Mouse (Mus musculus) brown adipose tissue, adult 24 weeks (tissue): Measurements from ENCODE around the gene Sec14l5. TPM values are rescaled to one million over a fixed set of nuclear protein-coding genes. Genes with fewer than 3 reads are reported as not detected.

Source experiments
- H3K27ac ChIP-seq: fragments of 200-500 bp; replicated peaks from 2 replicates; pipeline ENCODE4 v1.5.1; 2012; ENCODE audit warnings: low read depth, mild to moderate bottlenecking, low read length
- H3K4me1 ChIP-seq: fragments of 200-500 bp; 2 replicates; pipeline ENCODE4 v1.6.1; 2012; ENCODE audit warnings: low read length, mixed read lengths; ENCODE audit not compliant: control insufficient read depth, insufficient read depth, insufficient read length
- H3K4me3 ChIP-seq: fragments of 200-500 bp; 2 replicates; pipeline ENCODE4 v1.5.1; 2012; ENCODE audit warnings: low read depth, mild to moderate bottlenecking, low read length, moderate library complexity; ENCODE audit not compliant: insufficient read depth
- polyA plus RNA-seq: library from polyadenylated mRNA; stranded (reverse); fragments of >200 nt; gene quantifications from 2 replicates; pipeline ENCODE4 v1.2.4, GENCODE M21; 2012; ENCODE audit not compliant: missing spikeins, insufficient read depth, insufficient read length

Sec14l5 gene
- polyA plus RNA-seq, result 0.38 TPM in 1 of 2 replicates, not detected in the other

- peak within 1 kb of the TSS; percentile 24 for H3K4me3 ChIP-seq
- no peaks in the 10 kb centered on the region for H3K4me1 ChIP-seq
- H3K27ac ChIP-seq, result no peak within 1 kb of the TSS
Observed at GRCm38 (mm10) chr16:5147037-5147385, at the start of gene Sec14l5. Sec14l5 (plus strand) TSS chr16:5147109.

DNA sequence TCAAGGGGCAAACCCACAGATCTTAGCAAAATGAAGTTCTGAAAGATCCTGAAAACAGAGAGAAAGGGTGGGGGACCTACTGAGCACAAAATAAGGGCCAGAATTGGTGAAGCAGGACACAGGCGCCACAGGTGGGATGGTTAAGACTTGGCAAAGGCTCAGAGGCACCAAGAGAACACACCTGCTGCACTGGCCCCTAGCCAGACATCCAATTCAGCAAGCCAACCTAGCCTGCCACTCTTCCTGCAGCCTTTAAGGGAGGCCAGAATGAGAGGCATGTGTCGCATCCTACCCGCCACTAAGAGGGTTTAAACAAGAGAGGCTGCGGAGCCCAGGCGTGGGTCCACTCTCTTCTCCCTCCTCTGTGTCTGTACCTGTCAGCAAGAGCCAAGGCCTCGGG, 45.9 kb upstream of the Sec14l5 start:
- no peak overlapping the region for H3K4me3 ChIP-seq
- no peaks in the 10 kb centered on the region for H3K4me1 ChIP-seq

GRCm38 (mm10) chr16:5109877-5110276, 37.0 kb upstream of the Sec14l5 start:
- Histone ChIP-seq H3K4me3 (no peak overlapping the region), H3K4me1 (no peaks in the 10 kb centered on the region), H3K27ac (no peak overlapping the region)

More for the DNA sequence above, 45.9 kb upstream of the Sec14l5 start:
- no peak overlapping the region for H3K27ac ChIP-seq

GRCm38 (mm10) chr16:5111021-5111420, 35.9 kb upstream of the Sec14l5 start:
- no peak overlapping the region for H3K27ac ChIP-seq
- H3K4me3 ChIP-seq, result no peak overlapping the region
- H3K4me1 ChIP-seq, result no peaks in the 10 kb centered on the region

GRCm38 (mm10) chr16:5113002-5113550, 33.8 kb upstream of the Sec14l5 start:
- H3K4me3 ChIP-seq, result no peak overlapping the region
- H3K4me1 ChIP-seq, result no peaks in the 10 kb centered on the region
- H3K27ac ChIP-seq, result no peak overlapping the region

GRCm38 (mm10) chr16:5113582-5113981, 33.3 kb upstream of the Sec14l5 start:
- Histone ChIP-seq H3K4me3 (no peak overlapping the region), H3K27ac (no peak overlapping the region), H3K4me1 (no peaks in the 10 kb centered on the region)

GRCm38 (mm10) chr16:5119385-5119784, 27.5 kb upstream of the Sec14l5 start:
- Histone ChIP-seq H3K4me1 (no peaks in the 10 kb centered on the region), H3K27ac (no peak overlapping the region), H3K4me3 (no peak overlapping the region)

- H3K4me1 ChIP-seq, result no peaks in the 10 kb centered on the region
- no peak overlapping the region for H3K27ac ChIP-seq
- no peak overlapping the region for H3K4me3 ChIP-seq
Observed at GRCm38 (mm10) chr16:5119845-5120244, 27.1 kb upstream of the Sec14l5 start.

DNA sequence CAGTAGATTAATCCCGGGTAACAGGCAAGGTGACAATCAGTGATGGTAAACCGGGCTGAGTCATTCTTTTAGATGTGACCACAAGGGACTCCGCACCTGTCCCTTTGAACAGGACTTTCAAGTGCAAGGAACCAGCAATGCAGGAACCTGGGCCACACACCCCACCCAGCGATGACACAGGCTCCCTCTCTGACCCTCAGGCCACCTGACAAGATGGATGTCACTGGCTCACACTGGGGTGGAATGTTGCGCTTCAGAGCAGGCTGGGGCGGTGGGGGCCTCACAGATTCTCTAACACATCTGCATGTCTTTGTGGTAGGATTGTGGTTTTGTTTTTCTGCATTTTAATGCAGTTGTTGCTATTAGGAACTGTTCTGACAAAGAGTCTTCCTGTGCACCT, 23.4 kb upstream of the Sec14l5 start:
- no peaks in the 10 kb centered on the region for H3K4me1 ChIP-seq
- H3K27ac ChIP-seq, result no peak overlapping the region
- no peak overlapping the region for H3K4me3 ChIP-seq

DNA sequence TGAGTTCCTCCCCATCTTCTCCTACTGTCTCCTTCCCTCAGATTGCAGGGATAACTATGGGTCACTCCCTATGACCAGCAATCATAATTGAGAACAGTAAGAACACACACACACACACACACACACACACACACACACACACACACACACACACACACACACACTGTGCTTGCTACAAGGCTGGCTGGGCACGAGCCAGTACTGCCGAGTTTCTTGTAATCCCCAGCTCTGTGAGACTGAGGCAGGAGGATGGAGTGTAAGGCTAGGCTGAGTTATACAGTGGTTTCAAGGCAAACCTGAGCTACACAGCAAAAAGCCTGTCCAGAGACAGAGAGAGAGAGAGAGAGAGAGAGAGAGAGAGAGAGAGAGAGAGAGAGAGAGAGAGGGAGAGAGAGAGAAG, 16.7 kb upstream of the Sec14l5 start:
- H3K4me3 ChIP-seq, result no peak overlapping the region
- no peak overlapping the region for H3K27ac ChIP-seq
- no peaks in the 10 kb centered on the region; the same call in 1 of the 2 replicates for H3K4me1 ChIP-seq

DNA sequence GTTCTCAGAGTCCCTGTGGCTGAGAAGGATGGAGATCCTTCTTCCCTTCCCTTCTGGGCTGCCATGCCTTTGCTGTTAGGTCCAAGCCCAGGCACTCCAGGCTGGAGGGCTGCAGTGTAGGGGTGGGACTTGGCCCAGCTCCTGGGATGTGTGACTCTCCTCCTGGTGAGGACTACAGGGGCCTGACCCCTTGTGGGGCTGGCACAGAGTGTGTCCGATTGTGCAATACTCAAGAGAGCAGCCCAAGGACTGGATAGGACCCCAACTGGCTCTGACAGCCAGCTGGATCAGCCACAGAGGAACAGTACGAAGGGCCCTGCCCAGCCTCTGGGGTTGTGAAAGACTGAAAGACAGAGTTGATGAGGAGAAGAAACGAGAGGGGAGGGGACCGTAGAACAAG, 16.1 kb upstream of the Sec14l5 start:
- H3K4me3 ChIP-seq, result no peak overlapping the region
- no peak overlapping the region for H3K27ac ChIP-seq
- no peaks in the 10 kb centered on the region; the same call in 1 of the 2 replicates for H3K4me1 ChIP-seq

- Histone ChIP-seq H3K4me1 (no peaks in the 10 kb centered on the region; the same call in 1 of the 2 replicates), H3K4me3 (peak overlapping the region; percentile 48), H3K27ac (no peak overlapping the region)
Observed at GRCm38 (mm10) chr16:5131251-5131922, 15.5 kb upstream of the Sec14l5 start.

- H3K27ac ChIP-seq, result no peak within 1 kb of the TSS
- no peaks in the 10 kb centered on the region; the same call in 1 of the 2 replicates for H3K4me1 ChIP-seq
Observed at GRCm38 (mm10) chr16:5132401-5132801, 14.5 kb upstream of the Sec14l5 start, which contains the start of gene Ppl. Ppl (minus strand) TSS chr16:5132421.

GRCm38 (mm10) chr16:5134623-5135330, 12.1 kb upstream of the Sec14l5 start:
- no peak overlapping the region for H3K27ac ChIP-seq
- H3K4me1 ChIP-seq, result no peaks in the 10 kb centered on the region; the same call in 1 of the 2 replicates
- H3K4me3 ChIP-seq, result no peak overlapping the region

More at GRCm38 (mm10) chr16:5132401-5132801, 14.5 kb upstream of the Sec14l5 start, which contains the start of gene Ppl:
- peak within 1 kb of the TSS; percentile 48 for H3K4me3 ChIP-seq

DNA sequence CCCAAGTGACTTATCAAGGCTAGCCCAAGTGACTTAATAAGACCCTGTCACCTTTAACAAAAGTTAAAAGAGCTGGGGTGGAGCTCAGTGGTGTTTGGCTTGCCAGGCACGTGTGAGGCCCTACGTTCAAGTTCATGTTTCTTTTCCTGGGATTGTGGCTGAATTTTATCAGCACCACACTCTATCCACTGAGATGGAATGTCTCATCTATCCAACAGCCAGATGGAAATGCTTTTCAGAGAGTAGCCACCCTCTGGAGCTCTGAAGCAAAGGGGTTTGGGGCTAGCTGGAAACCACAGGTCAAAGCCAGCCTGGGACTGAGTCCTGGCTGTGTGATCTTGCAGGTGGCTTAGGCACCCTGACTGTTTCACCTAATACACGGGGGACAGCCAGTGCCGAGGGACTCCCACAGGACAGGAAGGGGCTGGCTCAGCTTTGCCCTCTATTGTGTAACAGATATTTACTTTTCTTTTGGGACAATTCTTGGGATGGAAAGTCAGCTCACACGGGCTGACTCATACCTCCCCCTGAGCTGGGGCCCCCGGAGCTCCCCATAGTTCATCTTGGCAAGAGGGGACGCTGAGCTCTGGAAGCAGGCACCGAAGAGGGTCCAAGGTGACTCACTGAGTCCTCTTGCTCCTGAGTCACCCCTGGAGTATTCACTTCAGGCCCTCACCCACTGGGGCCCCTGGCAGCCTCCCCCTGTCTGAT, 11.2 kb upstream of the Sec14l5 start:
- Histone ChIP-seq H3K27ac (no peak overlapping the region), H3K4me1 (no peaks in the 10 kb centered on the region; the same call in 1 of the 2 replicates), H3K4me3 (no peak overlapping the region)
